Mouse (Mus musculus) adrenal gland, adult (tissue): ENCODE results near the gene Krtap4-6.
"Not testable (repeated sequence)": the region's sequence is repeated elsewhere in the genome, so short reads cannot be mapped to it uniquely, and the experiment has no call there.

ENCODE experiments used
- DNase-seq, 2 experiments: peaks; one replicate each; pipeline ENCODE4 v3.0.0; 2022 to 2023; ENCODE audit warnings: low spot score in 1 of 2; ENCODE audit not compliant: inconsistent age in 2 of 2

The Krtap4-6 gene

GRCm38 (mm10) chr11:99665860-99666259 lies at the start of gene Krtap4-6:
TSS of gene Krtap4-6 (minus strand) at chr11:99665960.
- DNase-seq, result no peak

DNA sequence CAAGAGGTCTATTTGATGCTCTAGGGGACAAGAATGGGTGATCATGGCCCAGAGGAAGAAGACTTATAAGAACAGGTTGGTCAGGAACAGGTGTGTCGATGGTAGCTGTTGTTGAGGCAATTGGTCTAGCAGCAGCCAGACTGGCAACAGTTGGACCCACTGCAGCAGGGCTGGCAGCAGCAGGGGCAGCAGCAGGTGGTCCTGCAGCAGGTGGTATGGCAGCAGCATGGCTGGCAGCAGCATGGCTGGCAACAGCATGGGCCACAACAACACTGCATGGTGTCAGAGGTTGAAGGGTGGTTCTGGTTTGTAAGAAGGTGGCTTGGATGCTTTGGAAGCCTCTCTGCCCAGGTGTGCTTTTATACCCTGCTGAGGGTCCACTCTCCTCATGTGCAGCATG lies 24.7 kb upstream of the Krtap4-6 start, which contains the start of gene Gm14190:
TSS of gene Gm14190 (minus strand) at position 278 of the 400 bp plus-strand sequence.
- no peak for DNase-seq

DNA sequence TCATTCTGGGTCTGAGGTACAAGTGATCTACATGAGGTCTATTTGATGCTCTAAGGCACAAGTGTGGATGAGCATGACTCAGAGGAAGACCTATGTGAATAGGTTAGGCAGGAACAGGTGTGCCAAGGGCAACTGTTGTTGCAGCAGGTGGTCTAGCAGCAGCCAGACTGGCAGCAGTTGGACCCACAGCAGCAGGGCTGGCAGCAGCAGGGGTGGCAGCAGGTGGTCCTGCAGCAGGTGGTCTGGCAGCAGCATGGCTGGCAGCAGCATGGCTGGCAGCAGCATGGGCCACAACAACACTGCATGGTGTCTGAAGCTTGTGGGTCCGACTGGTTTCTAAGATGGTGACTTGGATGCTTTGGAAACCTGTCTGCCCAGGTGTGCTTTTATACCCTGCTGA lies 19.5 kb upstream of the Krtap4-6 start:
- DNase-seq, result not testable (repeated sequence)

GRCm38 (mm10) chr11:99683481-99683880 lies 17.7 kb upstream of the Krtap4-6 start:
- no peak for DNase-seq

DNA sequence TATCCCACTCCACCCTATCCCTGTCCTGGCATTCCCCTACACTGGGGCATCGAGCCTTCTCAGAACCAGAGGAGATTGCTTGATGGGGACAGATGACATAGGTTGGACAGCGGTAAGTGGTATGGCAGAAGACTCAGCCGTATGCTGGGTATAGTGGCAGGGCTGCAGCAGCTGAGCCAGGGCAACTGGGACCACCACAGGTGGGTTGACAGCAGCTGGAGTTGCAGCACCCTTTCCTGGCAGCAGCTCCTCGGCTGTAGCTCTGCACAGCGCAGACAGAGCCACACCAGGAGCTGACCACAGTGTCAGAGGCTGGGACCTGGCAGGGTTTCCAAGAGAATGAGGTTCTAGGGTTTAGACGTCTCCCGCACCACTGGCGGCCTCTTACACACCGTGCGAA lies 3.0 kb downstream of the Krtap4-6 start:
- DNase-seq, result no peak

GRCm38 (mm10) chr11:99659256-99659655 lies 6.5 kb downstream of the Krtap4-6 start:
- DNase-seq, result no peak

- not testable (repeated sequence) for DNase-seq
Measured at GRCm38 (mm10) chr11:99658467-99659010, 7.2 kb downstream of the Krtap4-6 start, which contains the start of gene Gm11563. TSS of gene Gm11563 (minus strand) at chr11:99658960.

- no peak for DNase-seq
Measured at GRCm38 (mm10) chr11:99657051-99657450, 8.7 kb downstream of the Krtap4-6 start.

GRCm38 (mm10) chr11:99650136-99650535 lies 15.6 kb downstream of the Krtap4-6 start, which contains the start of gene Gm11555:
TSS of gene Gm11555 (minus strand) at chr11:99650236.
- DNase-seq, result no peak

DNA sequence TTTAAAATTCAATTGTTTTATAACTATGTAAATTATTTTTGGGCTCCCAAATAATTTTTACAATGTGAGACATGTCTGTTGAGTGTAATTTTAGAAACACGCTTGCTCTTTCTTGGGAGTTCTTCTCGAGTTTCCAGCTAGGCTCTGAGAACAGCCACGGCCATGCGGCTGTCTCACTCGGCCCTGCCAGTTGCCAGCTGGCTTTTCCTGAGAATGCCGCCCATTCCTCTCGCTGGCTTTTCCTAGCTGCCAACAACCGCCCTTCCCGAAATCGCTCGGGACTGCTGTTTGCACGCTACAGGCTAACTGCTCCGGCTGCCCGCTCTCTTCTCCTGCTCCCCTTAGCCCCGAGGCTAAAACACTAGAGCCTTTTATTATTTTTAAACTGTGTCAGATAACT lies 19.3 kb downstream of the Krtap4-6 start:
- DNase-seq, result no peak

GRCm38 (mm10) chr11:99644351-99644750 lies 21.4 kb downstream of the Krtap4-6 start:
- DNase-seq, result no peak

DNA sequence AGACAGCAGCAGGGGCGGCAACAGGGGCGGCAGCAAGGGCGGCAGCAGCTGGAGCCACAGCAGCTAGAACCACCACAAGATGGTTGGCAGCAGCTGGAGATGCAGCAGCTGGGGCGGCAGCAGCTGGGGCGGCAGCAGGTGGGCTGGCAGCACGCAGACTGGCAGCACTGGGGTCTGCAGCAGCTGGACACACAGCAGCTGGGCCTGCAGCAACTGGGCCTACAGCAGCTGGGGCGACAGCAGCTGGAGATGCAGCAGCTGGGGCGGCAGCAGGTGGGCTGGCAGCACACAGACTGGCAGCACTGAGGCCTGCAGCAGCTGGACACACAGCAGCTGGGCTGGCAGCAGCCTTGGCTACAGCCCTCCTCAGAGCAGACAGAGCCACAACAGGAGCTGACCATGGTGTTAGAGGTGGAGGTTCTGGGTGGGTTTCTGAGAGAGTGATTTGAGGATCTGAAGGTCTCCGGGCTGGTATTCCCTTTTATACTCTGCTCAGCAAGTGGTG lies 22.1 kb downstream of the Krtap4-6 start, which contains the start of gene Krtap4-7:
TSS of gene Krtap4-7 (minus strand) at position 455 of the 505 bp plus-strand sequence.
- not testable (repeated sequence) for DNase-seq

DNA sequence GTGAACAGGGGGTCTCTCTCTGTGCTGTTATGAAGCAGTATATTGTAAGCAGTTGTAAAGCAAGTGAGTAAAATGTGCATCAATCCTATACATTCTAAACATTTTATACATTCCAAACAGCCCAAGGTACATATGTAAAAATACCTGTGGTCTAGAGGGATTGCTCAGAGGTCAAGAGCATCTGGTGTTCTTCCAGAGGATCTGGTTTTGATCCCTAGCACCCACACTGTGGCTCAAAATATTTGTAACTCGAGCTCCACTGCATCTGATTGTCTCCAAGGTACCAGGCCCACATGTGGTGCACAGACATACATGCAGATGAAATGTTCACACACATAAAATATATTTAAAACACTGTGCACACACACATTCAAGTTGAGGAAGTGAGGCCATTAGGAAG lies 24.8 kb downstream of the Krtap4-6 start:
- no peak for DNase-seq

DNA sequence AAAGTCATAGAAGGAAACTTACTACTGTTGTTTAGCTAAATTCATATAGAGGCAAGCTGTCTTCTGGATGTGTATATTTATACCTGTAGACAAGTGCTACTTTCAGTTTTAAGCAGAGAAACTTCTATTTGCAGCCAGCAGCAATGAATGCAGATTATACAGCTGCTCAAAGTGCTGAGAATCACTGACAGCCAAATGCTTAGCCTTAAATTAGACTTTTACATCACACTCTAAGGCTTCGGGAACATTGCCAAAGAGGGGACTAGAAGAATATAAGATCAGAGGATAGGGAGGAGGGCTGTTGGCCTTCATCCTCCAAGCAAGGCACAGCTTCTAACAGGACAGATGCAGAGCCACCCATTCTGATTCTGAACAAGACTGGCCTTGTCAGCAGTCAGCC lies 28.7 kb downstream of the Krtap4-6 start:
- no peak for DNase-seq

DNA sequence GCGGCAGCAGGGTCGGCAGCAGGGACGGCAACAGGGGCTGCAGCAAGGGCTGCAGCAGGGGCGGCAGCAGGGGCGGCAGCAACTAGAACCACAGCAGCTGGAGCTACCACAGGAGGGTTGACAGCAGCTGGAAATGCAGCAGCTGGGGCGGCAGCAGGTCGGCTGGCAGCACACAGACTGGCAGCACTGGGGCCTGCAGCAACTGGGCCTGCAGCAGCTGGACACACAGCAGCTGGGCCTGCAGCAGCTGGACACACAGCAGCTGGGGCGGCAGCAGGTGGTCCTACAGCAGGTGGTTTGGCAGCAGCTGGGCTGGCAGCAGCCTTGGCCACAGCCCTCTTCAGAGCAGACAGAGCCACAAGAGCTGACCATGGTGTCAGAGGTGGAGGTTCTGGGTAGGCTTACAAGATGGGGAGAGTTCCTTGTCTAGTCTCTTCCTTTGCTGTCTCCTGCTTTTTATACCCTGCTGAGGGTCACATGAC lies 31.1 kb downstream of the Krtap4-6 start, which contains the start of gene Krtap4-2:
TSS of gene Krtap4-2 (minus strand) at position 432 of the 482 bp plus-strand sequence.
- DNase-seq, result no peak

DNA sequence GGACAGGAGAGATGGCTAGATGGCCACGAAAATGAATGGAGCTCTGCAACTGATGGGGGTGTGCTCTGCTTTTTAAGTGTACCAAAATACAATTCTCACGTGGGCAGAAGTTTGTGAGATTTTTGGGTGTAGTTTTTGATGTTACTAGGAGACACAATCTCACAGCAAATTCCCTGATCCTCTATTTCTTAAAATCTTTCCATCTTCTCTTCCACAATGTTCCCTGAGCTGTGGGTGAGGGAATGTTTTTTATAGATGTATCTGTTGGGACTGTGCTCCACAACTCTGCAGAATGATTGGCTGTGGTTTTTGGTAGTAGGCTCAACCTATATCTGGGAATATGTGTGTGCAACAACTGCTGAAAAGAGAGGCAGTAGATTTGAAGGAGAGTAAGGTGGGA lies 32.5 kb downstream of the Krtap4-6 start:
- no peak for DNase-seq

DNA sequence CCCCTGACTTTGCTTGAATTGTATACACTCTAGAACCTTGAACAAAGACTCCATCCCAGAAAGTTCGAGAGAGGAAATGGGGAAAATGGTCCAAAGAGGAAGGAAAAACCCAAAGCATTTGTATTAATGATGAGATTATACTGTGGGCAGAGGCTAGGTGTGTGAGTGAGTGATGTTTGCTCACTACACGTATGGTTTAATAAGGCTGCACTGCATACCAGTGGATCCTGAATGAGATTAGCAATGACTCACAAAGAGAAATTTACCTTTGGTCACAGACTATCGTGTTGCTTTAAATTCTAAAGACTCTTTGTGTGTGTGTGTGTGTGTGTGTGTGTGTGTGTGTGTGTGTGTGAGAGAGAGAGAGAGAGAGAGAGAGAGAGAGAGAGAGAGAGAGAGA lies 34.9 kb downstream of the Krtap4-6 start:
- DNase-seq, result no peak

DNA sequence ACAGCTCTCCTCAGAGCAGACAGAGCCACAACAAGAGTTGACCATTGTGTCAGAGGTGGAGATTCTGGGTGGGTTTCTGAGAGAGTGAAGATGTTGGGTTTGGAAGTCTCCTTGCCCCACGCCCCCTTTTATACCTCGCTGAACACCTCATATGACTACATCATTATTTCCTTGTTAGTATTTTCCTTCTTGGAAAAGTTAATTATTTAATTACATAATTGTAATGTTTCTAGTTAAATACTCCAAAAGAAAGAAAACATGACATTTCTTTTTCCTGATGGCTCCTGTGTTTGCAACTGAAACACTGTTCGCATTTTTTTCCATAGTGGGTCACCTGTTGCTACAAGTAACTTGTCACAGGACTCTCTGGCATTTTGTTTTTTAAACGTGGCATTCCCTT lies 37.6 kb downstream of the Krtap4-6 start, which contains the start of gene Krtap4-1:
TSS of gene Krtap4-1 (minus strand) at position 101 of the 400 bp plus-strand sequence.
- no peak for DNase-seq

- DNase-seq, result no peak
Measured at GRCm38 (mm10) chr11:99620335-99620734, 45.4 kb downstream of the Krtap4-6 start, which contains the start of gene Gm11562. TSS of gene Gm11562 (minus strand) at chr11:99620435.
